In genomic region chr15:38431668-38432067, GRCm38 (mm10) we compare ENCODE assay signal across 9 mouse cellular contexts.
DNase-seq lines count a peak whose midpoint lies in the region; ATAC-seq and TF ChIP-seq lines count a peak whose summit lies in the region.
"Had no signal": no experiment of that assay in that cellular context is flagged by ENCODE, and none has a peak within 500 bp of the region (broad histone marks: within the 10 kb centered on the region; RNA-seq: fewer than 3 reads in every experiment).

No protein-coding gene starts in this region.

- 0 out of 2 replicates have a peak overlapping the region, but pooled peaks have one; percentile 8 for H3K27ac ChIP-seq in liver, adult 2 months (replicated peaks; ENCODE audit: insufficient read depth, low read depth, low read length)
- no peak overlapping the region for H3K27ac ChIP-seq in liver, embryonic 11.5 days (ENCODE audit: low read depth, low read length)
- H3K27ac ChIP-seq in forebrain, postnatal 0 days (ENCODE audit: low read depth, low read length): no peak overlapping the region
- H3K27ac ChIP-seq: heart, embryonic 13.5 days had no signal

- H3K9me3 ChIP-seq in liver, embryonic 11.5 days (ENCODE audit: control insufficient read depth, low read length): peaks cover 9% of the 10 kb centered on the region; the same call in 1 of the 2 replicates
- H3K9me3 ChIP-seq in forebrain, postnatal 0 days (ENCODE audit: low read length): no peaks in the 10 kb centered on the region

- ATAC-seq in liver, embryonic 11.5 days (replicated peaks; ENCODE audit: low FRiP score): no peak
- no peak for ATAC-seq in forebrain, postnatal 0 days

- WGBS in liver, adult 2 months: 6% methylated on average over 2 of the region's 2 CpGs
- 54% methylated on average over 2 of the region's 2 CpGs for WGBS in liver, embryonic 11.5 days
- 56% methylated on average over 2 of the region's 2 CpGs for WGBS in forebrain, postnatal 0 days

- no peaks in the 10 kb centered on the region for H3K27me3 ChIP-seq in liver, adult 2 months (ENCODE audit: control insufficient read depth, insufficient read depth, low read length)
- H3K27me3 ChIP-seq in liver, embryonic 11.5 days (replicated peaks; ENCODE audit: control insufficient read depth, insufficient read depth, low read length): no peaks in the 10 kb centered on the region
- H3K27me3 ChIP-seq in forebrain, postnatal 0 days (ENCODE audit: insufficient read depth, low read length): no peaks in the 10 kb centered on the region
- H3K27me3 ChIP-seq: heart, embryonic 13.5 days had no signal

- peak; percentile 77 for TF ChIP-seq CTCF in liver, adult 2 months (IDR thresholded peaks at IDR 0.05; ENCODE audit: low read depth, low read length)
- no peak for TF ChIP-seq CTCF in forebrain, postnatal 0 days (IDR thresholded peaks at IDR 0.05; ENCODE audit: low read depth)

- H3K9ac ChIP-seq in liver, adult 2 months (ENCODE audit: low read depth, low read length): no peak overlapping the region
- no peak overlapping the region for H3K9ac ChIP-seq in liver, embryonic 11.5 days (ENCODE audit: low read depth, low read length)
- H3K9ac ChIP-seq in forebrain, postnatal 0 days: no peak overlapping the region
- H3K9ac ChIP-seq: heart, embryonic 13.5 days had no signal

- no peaks in the 10 kb centered on the region for H3K79me2 ChIP-seq in liver, adult 2 months (ENCODE audit: control insufficient read depth, insufficient read depth, low read length)

- H3K36me3 ChIP-seq in liver, adult 2 months (ENCODE audit: control insufficient read depth, insufficient read depth, low read length): no peaks in the 10 kb centered on the region
- H3K36me3 ChIP-seq in liver, embryonic 11.5 days (ENCODE audit: control insufficient read depth, insufficient read depth, low read length): no peaks in the 10 kb centered on the region
- no peaks in the 10 kb centered on the region for H3K36me3 ChIP-seq in forebrain, postnatal 0 days (ENCODE audit: insufficient read depth)

- no peak overlapping the region for H3K4me2 ChIP-seq in liver, embryonic 11.5 days
- H3K4me2 ChIP-seq in forebrain, postnatal 0 days (ENCODE audit: low read depth): no peak overlapping the region
- H3K4me2 ChIP-seq: heart, embryonic 13.5 days had no signal

- peak; percentile 100 for DNase-seq in liver, adult 2 months (ENCODE audit: extremely low read depth, low read depth, low spot score)
- no peak for DNase-seq in liver, embryonic 11.5 days (ENCODE audit: low spot score)
- DNase-seq in gastrocnemius, postnatal 25 days: peak; percentile 92
- peak; percentile 76 to 94 for DNase-seq in kidney, postnatal 25 days
- peak; percentile 59 for DNase-seq in urinary bladder, postnatal 25 days (ENCODE audit: low spot score)
- DNase-seq in forebrain, postnatal 0 days: no peak
- no peak for DNase-seq in spleen, postnatal 10 days (ENCODE audit: low spot score in 2 of 2)
- DNase-seq in thymus, postnatal 14 days: no peak

- TF ChIP-seq POLR2A in liver, adult 2 months (IDR thresholded peaks at IDR 0.05; ENCODE audit: extremely low read depth, insufficient read depth, low read length): no peak

- peaks cover 10% of the 10 kb centered on the region for H3K4me1 ChIP-seq in liver, adult 2 months (ENCODE audit: control insufficient read depth, insufficient read depth, low read length)
- no peaks in the 10 kb centered on the region for H3K4me1 ChIP-seq in liver, embryonic 11.5 days (replicated peaks; ENCODE audit: control insufficient read depth, insufficient read depth, low read length)
- H3K4me1 ChIP-seq in forebrain, postnatal 0 days (ENCODE audit: insufficient read depth): no peaks in the 10 kb centered on the region
- H3K4me1 ChIP-seq: heart, embryonic 13.5 days had no signal

- H3K4me3 ChIP-seq in liver, adult 2 months (ENCODE audit: insufficient read depth, low read depth, low read length): no peak overlapping the region
- no peak overlapping the region for H3K4me3 ChIP-seq in liver, embryonic 11.5 days (ENCODE audit: low read depth, low read length)
- no peak overlapping the region for H3K4me3 ChIP-seq in forebrain, postnatal 0 days (ENCODE audit: low read depth, low read length)
- H3K4me3 ChIP-seq: heart, embryonic 13.5 days had no signal

Comparison
In these comparisons a context has a peak if more than half of its experiments do, and no peak if none do; other contexts are left out.
1. DNase-seq: peak in liver, adult 2 months (single experiment), gastrocnemius, postnatal 25 days (single experiment), kidney, postnatal 25 days (2 of 2) and urinary bladder, postnatal 25 days (single experiment); none in liver, embryonic 11.5 days (single experiment), forebrain, postnatal 0 days (single experiment), spleen, postnatal 10 days (0 of 2) and thymus, postnatal 14 days (single experiment).